Mouse (Mus musculus): ENCODE measurements around the gene Tex37.

Tex37 gene

DNA sequence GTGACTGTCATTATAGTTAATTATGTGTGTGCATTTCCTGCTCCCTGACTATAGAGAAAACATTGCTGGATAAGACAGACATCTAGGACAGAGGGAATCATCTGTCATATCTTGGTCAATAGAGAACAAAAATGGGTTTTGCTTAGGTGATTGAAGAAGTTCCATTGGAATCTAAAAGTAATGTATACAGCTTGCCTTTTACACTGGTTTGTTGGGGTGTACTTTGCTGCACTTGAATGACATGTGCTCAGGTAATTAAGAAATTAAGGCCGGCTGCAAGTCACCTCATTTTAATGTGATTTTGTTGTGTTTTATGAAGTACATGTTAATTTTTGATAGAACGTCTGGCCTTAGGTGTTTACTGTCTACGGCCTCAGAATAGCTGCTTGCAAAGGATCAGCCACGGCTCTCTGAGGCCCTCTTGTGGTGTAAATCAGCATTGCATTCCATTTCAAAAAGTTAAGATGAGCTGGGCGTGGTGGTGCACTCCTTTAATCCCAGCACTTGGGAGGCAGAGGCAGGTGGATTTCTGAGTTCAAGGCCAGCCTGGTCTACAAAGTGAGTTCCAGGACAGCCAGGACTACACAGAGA is 37.9 kb downstream of the Tex37 start:
- peak; percentile 66 for DNase-seq (ENCODE audit: low spot score)

DNA sequence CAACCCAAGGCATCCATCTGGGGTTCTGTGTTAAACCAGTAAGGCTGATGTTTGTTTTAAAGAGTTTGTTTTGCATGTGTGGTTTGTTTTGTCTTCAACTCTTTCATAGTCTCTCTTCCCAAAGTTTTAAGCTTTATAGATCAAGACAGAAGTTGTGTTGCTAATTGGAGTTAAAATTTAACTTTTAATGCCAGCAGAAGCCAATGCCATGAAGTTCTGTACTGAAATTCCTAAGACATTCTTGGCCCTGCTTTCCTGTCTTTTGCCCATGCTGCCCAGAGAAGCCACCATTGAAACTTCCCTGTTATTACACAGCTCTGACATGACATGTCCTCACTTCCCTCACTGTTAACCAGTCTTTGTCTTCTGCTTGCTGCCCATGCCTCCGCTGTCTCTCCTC is 43.7 kb downstream of the Tex37 start:
- DNase-seq (ENCODE audit: low spot score), result no peak

DNA sequence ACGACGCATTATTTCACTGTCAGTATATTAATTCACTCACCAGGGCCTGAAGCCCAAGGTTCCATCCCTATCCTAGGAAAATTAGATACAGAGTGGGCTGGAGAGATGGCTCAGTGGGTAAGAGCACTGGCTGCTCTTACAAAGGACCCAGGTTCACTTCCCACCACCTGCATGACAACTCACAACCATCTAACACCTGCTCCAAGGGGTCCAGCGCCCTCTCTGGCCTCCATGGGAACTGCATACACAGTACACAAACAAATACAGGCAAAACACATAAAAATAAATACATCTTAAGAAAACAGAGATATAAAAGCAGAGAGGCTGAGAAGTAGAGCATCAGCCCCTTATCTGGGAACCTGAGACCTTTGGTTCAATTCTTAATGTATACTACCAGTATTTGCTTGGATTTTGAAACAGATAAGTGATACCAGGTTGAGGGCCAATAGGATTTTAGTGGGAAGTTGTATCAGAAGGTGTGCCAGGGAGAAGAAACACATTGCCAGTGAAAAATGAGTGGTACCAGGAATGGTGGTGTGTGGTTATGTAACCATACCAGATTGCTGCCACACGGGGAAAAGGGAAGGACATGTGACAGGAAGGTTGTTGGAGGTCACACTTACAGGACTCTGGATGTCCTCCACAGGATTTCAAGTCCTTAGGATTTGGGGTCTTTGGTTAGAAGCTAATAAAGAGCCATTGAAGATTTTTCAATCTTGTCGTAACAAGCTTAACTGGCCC is 44.5 kb downstream of the Tex37 start:
- DNase-seq (ENCODE audit: low spot score), result no peak

DNA sequence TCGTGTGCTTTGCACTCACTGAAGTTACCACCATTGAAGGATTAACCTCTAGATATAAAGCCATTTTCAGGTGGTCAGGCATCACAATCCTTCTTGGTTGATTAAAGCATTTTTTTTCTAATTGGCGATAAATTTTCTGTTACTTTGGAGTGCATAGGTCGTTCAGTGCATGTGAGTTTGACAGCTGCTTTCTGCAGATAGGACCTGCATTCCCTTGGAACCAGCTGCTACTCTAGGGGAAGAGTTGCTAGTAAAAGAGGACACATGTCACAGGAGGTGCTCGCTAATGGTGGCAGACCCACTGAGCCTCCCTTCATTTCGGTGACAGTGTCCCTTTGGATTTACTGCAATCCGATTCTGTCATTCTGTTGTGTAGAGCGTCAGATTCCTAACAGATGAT is 46.2 kb downstream of the Tex37 start:
- no peak for DNase-seq (ENCODE audit: low spot score)

DNA sequence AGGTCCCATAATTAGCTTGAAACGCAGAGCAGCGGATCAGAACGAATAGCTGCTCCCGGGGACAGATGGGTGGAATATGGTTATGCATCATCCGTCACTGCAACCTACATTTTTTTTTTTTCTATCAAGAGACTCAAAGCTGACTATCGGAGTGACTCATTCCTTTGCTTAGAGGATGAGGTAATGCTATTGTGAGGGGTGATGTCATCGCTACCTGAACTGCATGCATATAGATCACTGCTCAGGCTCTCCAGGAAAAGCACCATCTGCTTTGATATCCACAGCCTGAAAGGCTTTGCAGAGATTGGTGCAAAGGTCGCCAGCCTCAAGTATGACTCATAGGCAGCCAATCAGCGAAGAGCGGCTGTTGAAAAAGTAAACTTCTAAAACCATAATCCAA is 46.6 kb downstream of the Tex37 start:
- DNase-seq (ENCODE audit: low spot score), result peak; percentile 29

DNA sequence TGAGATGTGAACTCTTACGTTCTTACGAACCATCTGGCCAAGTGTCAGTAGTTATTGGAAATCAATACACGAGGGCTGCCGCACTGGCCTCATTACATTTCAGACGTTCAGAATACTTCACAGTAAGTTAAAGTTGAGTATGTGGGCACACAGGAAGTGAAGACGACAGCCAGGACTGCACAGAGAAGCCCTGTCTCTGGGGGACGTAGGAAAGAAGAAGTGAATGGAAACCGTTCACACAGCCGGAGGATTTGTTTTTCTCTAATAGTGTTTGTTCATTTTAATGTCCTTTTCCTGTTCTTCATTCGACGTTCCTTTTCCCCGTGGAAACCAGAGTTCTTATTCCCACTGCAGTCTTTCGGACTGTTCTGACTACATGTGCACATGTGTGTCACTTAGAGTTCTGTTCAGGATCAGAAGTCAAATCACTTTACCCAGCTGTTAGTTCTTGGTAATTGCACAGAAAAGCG is 47.2 kb downstream of the Tex37 start:
- DNase-seq (ENCODE audit: low spot score), result no peak

DNA sequence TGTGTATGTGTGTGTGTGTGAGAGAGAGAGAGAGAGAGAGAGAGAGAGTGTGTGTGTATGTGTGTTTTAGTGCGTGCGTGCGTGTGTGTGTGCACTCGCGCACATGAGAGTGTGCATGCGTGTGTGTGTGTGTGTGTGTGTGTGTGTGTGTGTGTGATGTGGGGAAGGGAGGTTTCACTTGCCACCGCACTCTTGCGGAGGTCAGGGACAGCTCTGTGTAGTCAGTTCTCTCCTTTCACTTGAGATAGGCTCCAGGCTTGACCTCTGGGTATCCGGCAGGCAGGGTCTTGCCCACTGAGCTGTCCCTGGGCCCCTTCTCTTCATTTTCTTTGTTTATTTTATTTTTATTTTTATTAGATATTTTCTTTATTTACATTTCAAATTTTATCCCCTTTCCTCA is 51.4 kb downstream of the Tex37 start:
- DNase-seq (ENCODE audit: low spot score), result no peak

DNA sequence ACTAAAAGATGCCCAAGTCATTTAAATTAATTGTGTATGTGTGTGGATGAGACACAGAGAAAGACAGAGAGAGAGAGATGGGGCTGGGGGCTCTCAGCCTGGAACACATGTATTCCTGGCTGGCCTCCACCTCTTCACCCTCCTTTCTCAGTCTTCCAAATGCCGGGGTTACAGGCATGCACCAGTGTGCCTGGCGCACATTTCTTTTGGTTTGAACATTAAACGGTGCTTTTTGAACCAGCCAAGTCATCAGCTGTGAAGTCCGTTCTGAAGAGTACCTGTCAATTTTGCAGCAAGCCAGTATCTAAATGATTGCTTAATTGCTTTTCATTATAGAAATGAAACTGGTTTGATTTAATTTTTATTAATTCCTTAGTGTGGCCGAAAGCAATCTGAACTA is 52.0 kb downstream of the Tex37 start:
- DNase-seq (ENCODE audit: low spot score), result no peak

DNA sequence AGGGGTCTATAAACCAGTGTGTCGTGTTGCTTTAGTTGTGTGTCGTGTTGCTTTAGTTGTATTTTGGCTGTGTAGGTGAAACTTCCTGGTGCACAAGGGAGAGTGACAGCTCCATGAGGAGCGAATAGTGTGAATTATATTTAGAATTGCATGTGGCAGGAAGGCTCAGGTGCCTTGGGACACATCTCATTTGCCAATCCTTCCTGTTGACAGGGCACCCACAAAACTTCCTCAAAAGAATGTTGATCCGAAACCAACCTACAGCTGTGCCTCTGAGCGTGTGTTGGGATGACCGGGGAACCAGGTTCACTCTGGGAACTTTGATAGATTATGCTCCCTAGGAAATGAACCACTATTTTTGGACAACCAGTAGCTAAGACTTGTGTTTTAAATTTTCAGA is 54.4 kb downstream of the Tex37 start:
- DNase-seq (ENCODE audit: low spot score), result no peak

All from yolk sac, embryonic 10.5 days (tissue).